Mouse (Mus musculus) large intestine, adult 2 months (tissue): ENCODE results near the gene Epb41l1. TPM values are rescaled to one million over a fixed set of nuclear protein-coding genes. Genes with fewer than 3 reads are reported as not detected.
"Not testable (repeated sequence)": the region's sequence is repeated elsewhere in the genome, so short reads cannot be mapped to it uniquely, and the experiment has no call there.

Source experiments
- DNase-seq: peaks from one replicate; pipeline ENCODE4 v3.0.0-alpha.2; 2012; ENCODE audit warnings: low read depth, low spot score
- WGBS: fragments of 180-500 bp; shearing (Covaris S2); methylation state at CpG from one replicate; pipeline ENCODE4 v1.1.7; 2018; 5-methylcytosine and 5-hydroxymethylcytosine counted together
- polyA plus RNA-seq: library from polyadenylated mRNA; depleted of rRNA; stranded (reverse); fragments of >200 nt; gene quantifications from 2 replicates; pipeline ENCODE4 v1.2.3, GENCODE M21; 2012

The Epb41l1 gene
- polyA plus RNA-seq, 1 experiment: 17.1 TPM

DNA sequence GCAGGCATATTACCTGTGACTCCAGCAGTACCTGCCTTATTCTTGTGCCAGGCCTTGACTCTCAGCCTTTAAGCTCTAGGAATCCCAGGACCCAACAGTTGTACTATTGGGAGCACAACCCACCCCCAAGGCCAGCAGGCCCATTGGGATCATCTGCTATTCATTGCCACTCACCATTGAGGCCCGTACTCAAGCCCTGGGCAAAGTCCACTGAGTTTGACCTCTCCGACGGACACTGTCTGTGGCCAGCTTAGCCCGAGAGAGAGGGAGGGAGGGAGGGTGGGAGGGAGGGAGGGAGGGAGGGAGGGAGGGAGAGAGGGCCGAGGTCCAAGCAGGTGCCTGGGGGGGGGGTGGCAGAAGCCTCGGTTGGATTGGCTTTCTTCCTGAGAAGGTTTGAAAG lies 91.9 kb downstream of the Epb41l1 start:
- 59% methylated on average over 4 of the region's 6 CpGs for WGBS
- no peak for DNase-seq

- no peak for DNase-seq
- 84% methylated on average over 9 of the region's 9 CpGs for WGBS
Measured at GRCm38 (mm10) chr2:156515102-156515501, 94.4 kb downstream of the Epb41l1 start.

GRCm38 (mm10) chr2:156515565-156516185 lies 95.0 kb downstream of the Epb41l1 start:
- DNase-seq: peak; percentile 32
- WGBS: 25% methylated on average over 7 of the region's 7 CpGs

DNA sequence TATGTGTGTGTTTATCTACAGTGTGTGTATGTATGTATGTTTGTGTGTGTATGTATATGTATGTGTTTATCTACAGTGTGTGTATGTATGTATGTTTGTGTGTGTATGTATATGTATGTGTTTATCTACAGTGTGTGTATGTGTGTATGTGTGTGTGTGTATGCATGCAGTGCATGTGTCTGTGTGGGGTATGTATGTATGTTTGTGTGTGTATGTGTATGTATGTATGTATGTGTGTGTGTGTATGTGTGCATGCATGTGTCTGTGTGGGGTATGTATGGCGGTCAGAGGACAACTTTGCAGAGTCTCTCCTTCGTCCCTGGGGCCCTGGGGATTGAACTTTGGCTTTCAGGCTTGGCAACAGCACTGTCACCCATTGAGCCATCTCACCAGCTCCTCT lies 96.0 kb downstream of the Epb41l1 start:
- not testable (repeated sequence) for DNase-seq
- 76% methylated on average over 2 of the region's 2 CpGs for WGBS

- WGBS: 86% methylated on average over 6 of the region's 6 CpGs
- DNase-seq: no peak
Measured at GRCm38 (mm10) chr2:156518306-156518705, 97.6 kb downstream of the Epb41l1 start.

GRCm38 (mm10) chr2:156519584-156519983 lies 98.9 kb downstream of the Epb41l1 start:
- 90% methylated on average over 5 of the region's 5 CpGs for WGBS
- DNase-seq: no peak

- no peak for DNase-seq
- WGBS: 81% methylated on average over 11 of the region's 11 CpGs
Measured at GRCm38 (mm10) chr2:156522994-156523393, 102.3 kb downstream of the Epb41l1 start.

DNA sequence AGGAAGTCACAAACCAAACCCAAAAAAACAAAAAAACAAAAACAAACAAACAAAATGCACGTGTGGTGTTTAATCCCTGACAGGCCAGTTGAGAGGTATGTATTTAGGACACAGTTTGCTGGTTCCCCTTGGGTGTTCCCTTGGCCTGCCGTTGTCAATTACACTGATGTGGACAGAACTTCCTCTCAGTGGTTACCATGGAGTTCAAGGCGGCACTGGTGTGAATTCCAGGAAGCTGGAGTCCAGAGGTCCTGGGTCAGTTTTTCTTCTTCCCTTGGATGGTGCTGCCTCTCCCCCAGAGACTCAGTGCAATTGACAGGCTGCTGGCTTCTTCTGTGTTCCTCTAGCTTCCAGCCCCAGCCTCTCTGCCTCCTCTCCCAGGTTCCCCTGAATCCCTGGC lies 103.4 kb downstream of the Epb41l1 start:
- 44% methylated on average over 3 of the region's 3 CpGs for WGBS
- DNase-seq: no peak

DNA sequence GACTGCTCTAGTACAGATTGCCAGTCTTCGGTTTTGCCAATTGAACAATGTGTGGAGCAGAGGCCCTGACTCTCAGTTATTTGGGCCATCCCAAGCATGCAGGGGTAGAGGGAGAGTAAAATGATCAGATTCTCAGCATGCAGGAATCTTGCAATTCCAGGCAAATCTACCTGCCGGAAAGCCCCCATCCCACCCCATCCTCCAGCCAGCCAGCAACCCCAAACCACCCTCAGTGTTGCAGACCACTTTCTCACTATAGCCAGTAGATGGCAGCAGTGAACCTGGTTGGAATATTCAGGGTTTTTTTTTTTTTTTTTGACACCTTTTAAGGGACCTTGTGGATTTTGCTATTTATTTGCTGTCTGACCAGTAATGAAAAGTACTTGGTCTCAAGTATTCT lies 109.0 kb downstream of the Epb41l1 start:
- peak; percentile 7 for DNase-seq
- WGBS: 60% methylated on average over 2 of the region's 2 CpGs

- WGBS: 30% methylated on average over 2 of the region's 2 CpGs
- DNase-seq: no peak
Measured at GRCm38 (mm10) chr2:156533160-156533559, 112.5 kb downstream of the Epb41l1 start.

- 82% methylated on average over 7 of the region's 7 CpGs for WGBS
- no peak for DNase-seq
Measured at GRCm38 (mm10) chr2:156538817-156539555, 118.3 kb downstream of the Epb41l1 start.

DNA sequence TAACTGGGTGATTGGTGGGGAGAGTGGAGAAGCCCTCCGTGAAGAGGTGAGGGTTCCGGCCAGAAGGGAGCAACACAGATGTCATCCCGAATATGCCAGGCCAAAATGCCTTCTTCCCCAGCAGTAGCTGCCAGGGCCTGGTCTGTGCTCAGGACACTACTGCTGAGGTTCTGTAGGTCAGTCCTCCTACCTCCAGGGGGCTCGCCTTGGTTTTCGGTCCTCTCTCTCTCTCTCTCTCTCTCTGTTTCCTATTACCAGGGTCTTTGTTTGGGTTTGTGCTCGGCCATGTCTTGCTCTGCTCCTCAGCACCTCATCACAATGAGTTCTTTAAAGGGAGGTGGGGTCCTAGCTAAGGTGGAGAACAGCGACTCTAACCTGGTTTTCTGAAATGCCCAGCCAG lies 120.3 kb downstream of the Epb41l1 start:
- WGBS: 87% methylated on average over 7 of the region's 7 CpGs
- DNase-seq: no peak

DNA sequence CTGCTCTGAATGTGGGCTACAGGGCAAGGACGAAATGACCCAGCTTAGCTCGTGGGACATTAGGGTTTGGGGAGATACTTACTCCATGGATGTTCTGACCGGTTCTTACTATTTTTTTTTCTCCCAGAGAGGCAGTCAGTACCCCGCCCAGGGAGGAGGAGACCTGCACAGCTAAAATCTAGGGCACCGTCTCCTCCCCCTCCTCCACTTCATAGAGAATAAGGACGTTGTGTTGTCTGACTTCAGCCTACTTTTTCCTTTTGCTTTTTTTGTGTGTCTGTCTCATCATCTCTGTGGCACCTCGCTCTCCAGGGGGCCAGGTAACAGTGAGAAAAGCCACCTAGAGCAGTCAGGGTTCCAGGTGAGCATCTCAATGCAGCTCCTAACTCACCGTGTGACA lies 121.7 kb downstream of the Epb41l1 start:
- DNase-seq: no peak
- 70% methylated on average over 8 of the region's 8 CpGs for WGBS

- no peak for DNase-seq
- WGBS: 55% methylated on average over 3 of the region's 3 CpGs
Measured at GRCm38 (mm10) chr2:156543804-156544203, 123.1 kb downstream of the Epb41l1 start.

GRCm38 (mm10) chr2:156547123-156547891 lies 126.6 kb downstream of the Epb41l1 start, which contains the start of gene Aar2:
Gene Aar2, plus strand, starts transcription at chr2:156547584.
- WGBS: 4% methylated on average over 39 of the region's 39 CpGs
- DNase-seq: no peak

GRCm38 (mm10) chr2:156552421-156552820 lies 131.7 kb downstream of the Epb41l1 start:
- DNase-seq: no peak
- 87% methylated on average over 4 of the region's 4 CpGs for WGBS

GRCm38 (mm10) chr2:156561808-156562207 lies 141.1 kb downstream of the Epb41l1 start:
- DNase-seq: no peak
- WGBS: 55% methylated on average over 2 of the region's 2 CpGs

GRCm38 (mm10) chr2:156563557-156563956 lies 142.8 kb downstream of the Epb41l1 start:
- WGBS: 34% methylated on average over 5 of the region's 5 CpGs

DNA sequence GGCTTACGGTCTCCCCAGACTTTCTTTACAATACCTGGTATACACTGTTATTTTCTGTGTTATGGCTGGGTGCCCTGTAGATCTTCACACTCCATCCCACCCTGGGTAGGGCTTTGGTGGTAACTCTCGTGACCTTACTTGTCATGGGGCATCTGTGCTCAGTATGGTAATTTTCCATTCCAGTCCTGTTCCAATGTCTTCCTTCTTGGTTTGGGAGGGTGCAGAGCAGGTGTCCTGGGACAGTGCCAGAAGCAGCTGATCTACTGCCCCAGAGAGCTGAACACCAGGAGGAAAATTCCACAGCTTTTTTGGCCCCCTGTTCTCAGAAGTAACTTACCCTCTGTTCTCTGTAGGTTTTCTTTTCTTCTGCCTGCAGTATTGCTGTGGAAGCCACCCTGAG lies 145.8 kb downstream of the Epb41l1 start:
- no peak for DNase-seq
- 39% methylated on average over 2 of the region's 2 CpGs for WGBS

More at GRCm38 (mm10) chr2:156563557-156563956, 142.8 kb downstream of the Epb41l1 start:
- no peak for DNase-seq

DNA sequence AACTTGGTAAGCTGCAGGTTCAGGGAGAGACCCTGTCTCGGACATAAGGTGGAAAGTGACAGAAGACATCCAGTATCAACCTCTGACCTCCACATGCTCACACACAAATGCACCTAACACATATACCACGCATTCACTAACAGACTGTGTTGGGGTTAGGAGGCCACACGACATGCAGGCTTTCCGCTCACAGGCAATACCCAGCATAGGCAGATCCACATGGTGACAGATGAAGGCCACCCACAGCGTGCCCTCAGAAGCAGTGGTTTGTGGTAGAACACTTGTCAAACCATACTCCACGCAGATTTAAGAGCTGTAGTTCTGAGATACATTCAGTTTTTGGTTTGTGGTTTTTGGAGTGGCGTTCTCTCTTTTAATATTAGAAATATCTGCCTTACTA lies 147.9 kb downstream of the Epb41l1 start:
- no peak for DNase-seq
- WGBS: 91% methylated on average over 7 of the region's 7 CpGs
